Comparison of ENCODE assay signal across 8 mouse cellular contexts in genomic region chr17:32091364-32092240, GRCm38 (mm10). TPM values are rescaled to one million over a fixed set of nuclear protein-coding genes. Genes with fewer than 3 reads are reported as not detected.
A peak's percentile ranks its signal among the peaks of the same experiment; 100 is the strongest.
DNase-seq lines count a peak whose midpoint lies in the region; ATAC-seq lines count a peak whose summit lies in the region.
"Not testable (repeated sequence)": the region's sequence is repeated elsewhere in the genome, so short reads cannot be mapped to it uniquely, and the experiment has no call there.

No protein-coding gene starts in this region.

- peak overlapping the region; percentile 22 for H3K4me3 ChIP-seq in intestine, embryonic 14.5 days (ENCODE audit: low read depth, low read length)

- H3K4me2 ChIP-seq in intestine, embryonic 14.5 days (ENCODE audit: low read length) = peak overlapping the region; percentile 51

- peak; percentile 91 for ATAC-seq in intestine, embryonic 14.5 days (replicated peaks; ENCODE audit: low FRiP score, low TSS enrichment, low read depth)
- ATAC-seq in megakaryocyte progenitor cell, adult 5-6 weeks (replicated peaks; ENCODE audit: poor library complexity) = peak; percentile 97

- H3K36me3 ChIP-seq in intestine, embryonic 14.5 days (ENCODE audit: control insufficient read depth, insufficient read depth, low read length) = not testable (repeated sequence)

- not testable (repeated sequence) for H3K27me3 ChIP-seq in intestine, embryonic 14.5 days (replicated peaks; ENCODE audit: control insufficient read depth, insufficient read depth, low read length)

- not testable (repeated sequence) for H3K9ac ChIP-seq in intestine, embryonic 14.5 days (ENCODE audit: low read length)

- DNase-seq in ZHBTc4 (ENCODE audit: low read depth, low spot score) = peak; percentile 90
- peak; percentile 93 for DNase-seq in embryo, embryonic 11 days
- DNase-seq in gastrocnemius, postnatal 14 days = peak; percentile 80
- DNase-seq in intestine, embryonic 14.5 days (ENCODE audit: low spot score) = peak; percentile 91
- peak; percentile 77 to 83 for DNase-seq in left cerebral cortex, postnatal 14 days (ENCODE audit: low spot score in 2 of 2)
- peak; percentile 86 to 87 for DNase-seq in right cerebral cortex, postnatal 10 days (ENCODE audit: low spot score in 2 of 2)
- DNase-seq in urinary bladder, postnatal 25 days (ENCODE audit: low spot score) = peak; percentile 67

- intact Hi-C loops in gastrocnemius, postnatal 14 days (cut with DNase I; ENCODE audit: low total_unique reads); left cerebral cortex, postnatal 14 days (cut with DNase I): not testable (repeated sequence)

- H3K4me1 ChIP-seq in intestine, embryonic 14.5 days (replicated peaks; ENCODE audit: control insufficient read depth, insufficient read depth, low read length) = not testable (repeated sequence)

- peak overlapping the region; percentile 48 for H3K27ac ChIP-seq in intestine, embryonic 14.5 days (ENCODE audit: low read depth)

- 5% methylated on average over 13 of the region's 16 CpGs for WGBS in intestine, embryonic 14.5 days

- H3K9me3 ChIP-seq in intestine, embryonic 14.5 days (ENCODE audit: control insufficient read depth, low read length) = not testable (repeated sequence)

RNA-seq across cellular contexts. Expression of gene Hsf2bp, which starts 55.5 kb away (rescaled TPM):
- total RNA-seq in gastrocnemius, postnatal 14 days (2021) = 1 to 10 TPM; 1.4 to 1.6 TPM
- polyA plus RNA-seq in intestine, embryonic 14.5 days (2014; fragmentation: Nextera tagmentation; extraction: Ambion mirVana) = 0.35 and 0.39 TPM in 2 replicates
- under 1 TPM; 0.68 to 0.80 TPM for total RNA-seq in left cerebral cortex, postnatal 14 days (2021)
- total RNA-seq in megakaryocyte progenitor cell, adult 5-6 weeks (2015) = 0.05 TPM in 1 of 2 replicates, not detected in the other
- not detected in 2 replicates for total RNA-seq in megakaryocyte progenitor cell, adult 5-6 weeks (2017)

RNA-seq across cellular contexts. Expression of gene Rrp1b, which starts 55.7 kb away (rescaled TPM):
- 10 to 100 TPM in 1 of 2 experiments, 1 to 10 TPM in 1; 9.3 to 12.8 TPM for total RNA-seq in gastrocnemius, postnatal 14 days (2021)
- polyA plus RNA-seq in intestine, embryonic 14.5 days (2014; fragmentation: Nextera tagmentation; extraction: Ambion mirVana) = 73.2 and 79.0 TPM in 2 replicates
- total RNA-seq in left cerebral cortex, postnatal 14 days (2021) = 10 to 100 TPM; 18.2 to 21.2 TPM
- 41.9 and 48.6 TPM in 2 replicates for total RNA-seq in megakaryocyte progenitor cell, adult 5-6 weeks (2015)
- 57.7 and 61.9 TPM in 2 replicates for total RNA-seq in megakaryocyte progenitor cell, adult 5-6 weeks (2017)

Comparison
In these comparisons a context has a peak if more than half of its experiments do, and no peak if none do; other contexts are left out.
1. Peak in every context shown above with its lines: DNase-seq, ATAC-seq, H3K4me3 ChIP-seq and H3K27ac ChIP-seq.